11 mouse cellular contexts compared by ENCODE assay signal in the genomic region with DNA sequence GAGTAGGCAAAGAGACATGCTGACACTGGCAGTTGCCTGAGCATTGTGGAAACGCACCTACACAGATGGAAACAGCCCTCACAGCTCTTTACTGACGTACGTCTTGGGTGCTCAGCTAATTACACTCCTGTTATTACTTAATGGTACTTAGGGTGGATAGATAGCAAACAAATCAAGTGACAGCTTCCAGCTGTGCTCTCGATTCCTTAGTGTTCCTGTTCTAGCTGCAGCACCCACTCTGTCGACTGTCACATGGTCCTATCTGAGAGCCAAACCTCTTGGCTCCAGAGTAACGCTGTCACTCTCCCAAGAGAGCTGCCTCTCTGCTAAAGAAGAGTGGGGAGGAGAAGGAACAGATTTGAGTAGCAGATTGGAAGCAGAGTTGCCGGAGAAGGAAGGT.
DNase-seq lines count a peak whose midpoint lies in the region; ATAC-seq lines count a peak whose summit lies in the region.
"Had no signal": no experiment of that assay in that cellular context is flagged by ENCODE, and none has a peak within 500 bp of the region (broad histone marks: within the 10 kb centered on the region; RNA-seq: fewer than 3 reads in every experiment).

No protein-coding gene starts in this region.

- no peaks in the 10 kb centered on the region for H3K9me3 ChIP-seq in intestine, embryonic 16.5 days (ENCODE audit: control insufficient read depth, low read length)
- H3K9me3 ChIP-seq in hindbrain, embryonic 12.5 days (replicated peaks): no peaks in the 10 kb centered on the region
- no peaks in the 10 kb centered on the region for H3K9me3 ChIP-seq in forebrain, embryonic 15.5 days
- H3K9me3 ChIP-seq: G1E; limb, embryonic 15.5 days had no signal

- no peak overlapping the region for H3K27ac ChIP-seq in intestine, embryonic 16.5 days (ENCODE audit: low read length)
- H3K27ac ChIP-seq in hindbrain, embryonic 12.5 days: no peak overlapping the region
- H3K27ac ChIP-seq in forebrain, embryonic 15.5 days (replicated peaks): no peak overlapping the region
- H3K27ac ChIP-seq: limb, embryonic 15.5 days had no signal

- no peak overlapping the region for H3K9ac ChIP-seq in intestine, embryonic 16.5 days (ENCODE audit: low read depth, low read length)
- no peak overlapping the region for H3K9ac ChIP-seq in hindbrain, embryonic 12.5 days
- no peak overlapping the region for H3K9ac ChIP-seq in forebrain, embryonic 15.5 days (replicated peaks)
- H3K9ac ChIP-seq: limb, embryonic 15.5 days had no signal

- H3K36me3 ChIP-seq in intestine, embryonic 16.5 days (ENCODE audit: control insufficient read depth, insufficient read depth, low read length): no peaks in the 10 kb centered on the region
- no peaks in the 10 kb centered on the region for H3K36me3 ChIP-seq in hindbrain, embryonic 12.5 days
- H3K36me3 ChIP-seq in forebrain, embryonic 15.5 days: no peaks in the 10 kb centered on the region
- H3K36me3 ChIP-seq: limb, embryonic 15.5 days had no signal

- peak; percentile 47 for ATAC-seq in intestine, embryonic 16.5 days
- ATAC-seq in hindbrain, embryonic 12.5 days (ENCODE audit: low FRiP score): no peak
- no peak for ATAC-seq in forebrain, embryonic 15.5 days (replicated peaks)

- H3K4me2 ChIP-seq in intestine, embryonic 16.5 days (ENCODE audit: low read depth, low read length): no peak overlapping the region
- H3K4me2 ChIP-seq in hindbrain, embryonic 12.5 days (replicated peaks): no peak overlapping the region
- H3K4me2 ChIP-seq in forebrain, embryonic 15.5 days (replicated peaks): no peak overlapping the region
- H3K4me2 ChIP-seq: limb, embryonic 15.5 days had no signal

- no peak overlapping the region for H3K4me3 ChIP-seq in intestine, embryonic 16.5 days (ENCODE audit: low read length)
- H3K4me3 ChIP-seq in hindbrain, embryonic 12.5 days: no peak overlapping the region
- H3K4me3 ChIP-seq in forebrain, embryonic 15.5 days: no peak overlapping the region
- H3K4me3 ChIP-seq: limb, embryonic 15.5 days had no signal

- H3K4me1 ChIP-seq in intestine, embryonic 16.5 days (ENCODE audit: control insufficient read depth, insufficient read depth, low read length): peaks cover 10% of the 10 kb centered on the region
- H3K4me1 ChIP-seq in hindbrain, embryonic 12.5 days: no peaks in the 10 kb centered on the region
- no peaks in the 10 kb centered on the region; the same call in 1 of the 2 replicates for H3K4me1 ChIP-seq in forebrain, embryonic 15.5 days

- WGBS in intestine, embryonic 16.5 days: 35% methylated on average over 7 of the region's 7 CpGs
- WGBS in hindbrain, embryonic 12.5 days: 76% methylated on average over 7 of the region's 7 CpGs
- WGBS in forebrain, embryonic 15.5 days: 59% methylated on average over 7 of the region's 7 CpGs

- no peaks in the 10 kb centered on the region for H3K27me3 ChIP-seq in intestine, embryonic 16.5 days (replicated peaks; ENCODE audit: control insufficient read depth, insufficient read depth, low read length)
- no peaks in the 10 kb centered on the region for H3K27me3 ChIP-seq in hindbrain, embryonic 12.5 days
- no peaks in the 10 kb centered on the region for H3K27me3 ChIP-seq in forebrain, embryonic 15.5 days
- H3K27me3 ChIP-seq: limb, embryonic 15.5 days had no signal

- DNase-seq in kidney, postnatal 10 days: peak; percentile 45
- no peak for DNase-seq in kidney, adult 18-20 months
- peak; percentile 44 to 51 for DNase-seq in gastrocnemius, adult 8-10 months (ENCODE audit: low spot score in 2 of 2)
- peak; percentile 65 for DNase-seq in skeletal muscle tissue, adult 2 months (ENCODE audit: low read depth, low spot score)
- no peak for DNase-seq in liver
- DNase-seq: cerebellum, postnatal 25 days had no signal

Comparison
In these comparisons a context has a peak if more than half of its experiments do, and no peak if none do; other contexts are left out.
1. DNase-seq: peak in kidney, postnatal 10 days (single experiment), gastrocnemius, adult 8-10 months (2 of 2) and skeletal muscle tissue, adult 2 months (single experiment); none in kidney, adult 18-20 months (single experiment) and liver (single experiment).